Mouse (Mus musculus) ovary, adult 18-20 months (tissue): ENCODE results near the gene Crabp2.

Source experiments
- DNase-seq: peaks from one replicate; pipeline ENCODE4 v3.0.0; 2022; ENCODE audit warnings: low spot score, mixed read lengths

Gene Crabp2

GRCm38 (mm10) chr3:87927452-87927851, 21.0 kb upstream of the Crabp2 start:
- DNase-seq = no peak

DNA sequence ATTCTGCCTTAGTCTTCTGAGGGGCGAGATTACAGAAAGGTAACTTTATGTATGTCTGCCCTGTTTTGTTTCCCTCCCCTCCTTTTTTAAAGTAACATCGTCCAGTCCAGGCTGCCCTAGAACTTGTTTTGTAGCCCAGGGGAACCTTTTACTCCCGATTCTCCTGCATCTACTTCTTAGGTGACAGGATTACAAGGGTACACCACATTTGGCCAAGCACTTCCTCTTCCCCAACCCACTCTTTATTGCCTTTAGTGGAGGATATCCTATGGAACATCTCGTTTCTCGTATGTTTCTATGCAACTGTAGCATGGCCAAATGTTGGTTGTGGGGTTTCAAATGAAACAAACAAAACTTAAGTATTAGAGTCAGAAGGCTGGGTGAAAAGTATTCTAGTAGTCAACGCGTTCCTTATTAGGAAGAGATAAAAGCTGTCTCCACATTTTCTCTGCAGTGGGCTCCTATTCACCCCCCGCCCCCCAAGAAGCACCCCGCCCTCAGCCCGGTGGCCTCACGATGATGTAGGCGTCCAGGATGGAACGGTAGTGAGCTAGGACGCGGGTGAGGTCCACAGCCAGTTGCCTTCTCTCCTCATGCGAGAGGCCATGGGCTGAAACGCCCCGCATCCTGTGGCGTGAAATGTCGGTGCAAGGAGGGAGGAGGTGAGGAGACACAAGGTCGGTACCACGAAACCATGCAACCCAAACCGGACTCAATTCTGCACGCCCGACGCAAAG, 19.0 kb upstream of the Crabp2 start:
- no peak for DNase-seq

- DNase-seq = peak; percentile 96
These were observed 18.2 kb upstream of the Crabp2 start, which contains the start of the genes Isg20l2 and Rrnad1 for GRCm38 (mm10) chr3:87930078-87930795. Isg20l2 (plus strand) TSS chr3:87930314. Rrnad1 (minus strand) TSS chr3:87930717.

- DNase-seq = no peak
These were observed 14.4 kb upstream of the Crabp2 start for GRCm38 (mm10) chr3:87934026-87934425.

- DNase-seq = no peak
These were observed 14.0 kb upstream of the Crabp2 start for GRCm38 (mm10) chr3:87934501-87934900.

GRCm38 (mm10) chr3:87935201-87935600, 13.3 kb upstream of the Crabp2 start:
- no peak for DNase-seq

GRCm38 (mm10) chr3:87935776-87936175, 12.7 kb upstream of the Crabp2 start:
- peak; percentile 55 for DNase-seq

DNA sequence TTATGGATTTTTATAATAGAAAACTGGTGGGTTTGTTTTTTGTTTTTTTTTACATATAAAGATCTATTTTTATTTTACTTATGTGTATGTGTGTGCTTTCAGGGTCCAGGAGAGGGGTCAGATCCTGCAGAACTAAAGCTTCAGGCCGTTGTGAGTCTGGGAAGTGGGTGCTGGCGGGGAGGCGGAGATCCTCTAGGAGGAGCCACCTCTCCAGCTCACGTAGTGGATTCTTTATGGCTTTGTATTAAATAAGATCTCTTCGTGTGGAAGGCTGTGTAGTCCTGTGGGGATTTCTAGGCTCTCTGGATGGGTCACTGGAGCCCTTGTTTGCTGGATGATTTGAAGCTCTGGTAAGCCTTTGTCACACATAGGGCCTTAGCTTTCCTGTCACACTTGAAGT, 7.9 kb upstream of the Crabp2 start:
- no peak for DNase-seq

- DNase-seq = no peak
These were observed 6.0 kb upstream of the Crabp2 start for GRCm38 (mm10) chr3:87942471-87942870.

GRCm38 (mm10) chr3:87943586-87943985, 4.9 kb upstream of the Crabp2 start:
- no peak for DNase-seq

DNA sequence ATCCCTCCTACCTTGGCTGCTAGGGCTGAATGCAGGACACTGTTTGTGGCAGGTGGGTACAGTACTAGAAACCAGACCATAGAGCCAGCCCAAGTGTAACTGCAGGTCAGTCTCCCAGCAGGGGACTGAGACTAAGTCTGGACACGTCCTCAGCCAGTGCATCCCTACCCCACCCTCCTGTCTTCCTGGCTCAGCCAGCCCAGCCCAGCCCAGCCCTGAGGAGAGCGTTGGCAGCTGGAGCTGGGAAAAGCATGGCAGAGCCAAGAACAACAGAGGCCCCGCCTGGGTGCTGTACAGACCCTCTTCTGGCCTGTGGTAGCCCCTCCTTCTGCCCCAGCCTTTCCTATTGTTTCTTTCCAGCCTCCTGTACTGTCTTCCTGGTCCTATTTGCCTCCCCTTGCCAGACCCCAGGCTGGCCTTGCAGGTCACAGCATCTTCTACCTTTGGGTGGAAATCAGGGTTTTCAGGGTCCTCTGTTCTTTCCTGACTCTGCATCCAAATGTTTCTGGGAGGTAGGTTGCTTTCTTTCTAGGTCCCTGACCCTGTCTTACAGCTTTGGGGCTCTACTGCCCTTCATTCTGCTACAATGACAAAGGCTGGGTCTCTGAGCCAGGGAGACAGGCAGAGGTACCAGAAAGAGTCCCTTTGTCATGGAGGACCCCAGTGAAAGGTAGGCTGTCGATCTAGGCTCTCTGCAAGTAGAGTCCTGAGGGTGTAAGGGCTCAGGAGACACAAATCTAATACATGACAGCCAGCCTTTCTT, 3.4 kb upstream of the Crabp2 start:
- DNase-seq = no peak

DNA sequence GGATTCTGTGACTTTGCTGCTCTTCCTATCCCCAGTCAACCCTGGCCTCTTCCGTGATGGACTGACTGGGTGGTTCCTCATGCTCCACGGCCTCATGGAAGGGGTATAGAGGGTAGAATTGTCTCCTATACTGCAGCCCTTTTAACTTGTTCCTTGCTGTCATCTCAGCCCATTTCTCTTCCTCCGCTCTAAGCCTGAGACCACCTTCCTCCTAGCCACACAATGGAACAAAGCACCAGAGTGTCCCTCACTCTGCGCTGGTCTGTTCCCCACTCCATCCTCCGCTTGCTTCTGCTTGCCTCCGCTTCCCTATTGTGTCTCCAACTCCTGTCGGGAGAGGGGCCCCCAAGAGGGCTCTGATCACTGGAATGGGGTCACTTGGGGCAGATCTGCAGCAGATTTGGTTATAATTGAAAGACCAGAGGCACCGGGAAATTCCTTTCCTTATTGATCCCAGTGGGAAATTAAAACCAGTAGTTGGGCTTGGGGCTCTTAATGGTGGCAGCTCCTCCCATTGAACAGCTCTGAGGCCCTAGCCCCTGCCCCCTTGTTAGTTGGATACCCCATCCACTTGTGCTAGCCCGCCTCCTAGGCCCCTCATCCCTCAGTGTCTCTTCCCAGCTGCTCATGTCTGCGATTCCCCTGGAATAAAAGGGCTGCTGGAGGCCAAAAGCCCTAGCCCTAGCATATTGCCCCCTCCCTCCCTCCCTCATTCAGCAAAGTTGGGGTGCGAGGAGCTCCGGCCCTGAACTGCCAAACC, 2.5 kb upstream of the Crabp2 start:
- no peak for DNase-seq

DNA sequence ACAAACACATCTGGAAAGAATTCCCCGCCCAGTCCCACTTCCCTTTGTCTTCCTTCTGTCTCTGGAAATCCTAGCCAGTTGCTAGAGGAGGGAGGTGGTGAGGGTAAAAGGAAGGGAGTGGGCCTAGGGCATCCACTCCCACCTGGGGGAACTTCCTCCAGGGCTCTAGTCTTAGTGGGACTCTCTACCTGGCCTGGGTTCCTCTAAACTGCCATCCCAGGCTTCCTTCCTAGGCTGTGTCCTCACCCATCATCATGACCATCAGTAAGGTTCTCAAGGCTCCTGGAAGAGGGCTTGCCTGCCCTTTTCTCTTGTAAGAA, 2.0 kb upstream of the Crabp2 start:
- no peak for DNase-seq

DNA sequence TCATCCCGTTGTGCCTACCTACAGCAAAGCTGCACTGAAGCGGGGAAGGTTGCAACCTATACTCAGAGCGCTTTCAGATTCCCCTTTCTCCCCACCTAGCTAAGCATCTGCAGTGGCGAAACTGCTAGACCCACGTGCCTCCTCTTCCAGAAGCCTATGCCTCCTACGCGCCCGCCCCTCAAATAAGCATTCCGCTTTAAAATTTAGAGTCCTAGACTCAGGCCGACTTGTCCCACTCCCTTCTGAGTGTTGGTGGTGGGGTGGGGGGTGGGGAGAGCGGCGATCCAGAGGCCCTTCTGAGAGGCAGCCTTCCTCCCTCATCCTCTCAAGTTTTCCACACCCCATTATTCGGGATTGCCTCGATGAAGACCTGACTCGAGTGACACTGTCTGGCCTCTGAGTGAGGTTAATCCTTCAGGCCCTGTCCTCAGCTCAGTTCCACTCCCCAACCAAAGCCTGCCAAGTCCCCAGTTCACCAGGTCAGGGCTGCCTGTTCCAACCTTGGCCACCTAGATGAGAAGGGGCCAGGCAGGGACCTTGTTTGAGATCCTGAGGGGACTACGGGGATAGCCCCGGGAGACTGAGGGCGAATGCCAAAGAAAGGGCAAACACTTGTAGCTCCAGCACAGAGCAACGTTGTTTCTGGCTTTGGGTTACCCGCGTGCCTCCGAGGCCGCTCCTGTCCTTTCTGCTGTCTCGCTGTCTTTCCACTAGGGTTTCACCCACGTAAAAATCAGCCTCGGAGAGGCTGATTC, 1.2 kb upstream of the Crabp2 start:
- DNase-seq = no peak

- no peak for DNase-seq
These were observed 661 bp upstream of the Crabp2 start for GRCm38 (mm10) chr3:87947811-87948199.

- DNase-seq = no peak
These were observed 944 bp downstream of the Crabp2 start for GRCm38 (mm10) chr3:87949266-87949954.

DNA sequence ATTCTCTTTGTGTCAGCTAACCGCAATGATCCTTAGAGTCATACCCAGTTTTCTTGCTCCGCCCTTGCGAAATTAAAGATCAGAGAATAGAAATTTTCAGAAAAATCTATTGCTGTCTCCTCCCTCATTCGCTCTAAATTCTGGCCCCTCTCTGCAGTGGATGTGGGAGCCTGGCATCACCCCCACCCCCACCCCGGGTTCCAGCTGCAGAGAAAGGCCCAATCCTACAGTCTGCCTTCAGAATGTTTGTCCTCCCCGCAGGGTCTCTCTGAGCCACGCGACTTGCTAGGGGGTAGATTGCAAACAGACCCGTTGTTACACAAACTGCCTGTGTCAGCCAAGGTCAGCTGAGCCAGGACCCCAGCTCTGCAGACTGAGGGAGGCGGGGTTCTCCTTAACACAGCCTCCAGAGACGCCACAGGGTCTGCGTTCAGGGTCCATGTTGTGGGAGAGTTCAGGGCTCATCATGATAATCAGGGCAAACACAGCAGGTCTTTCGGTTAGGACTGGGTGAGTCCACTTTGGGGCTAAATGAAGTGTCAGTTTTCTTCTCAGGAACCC, 1.6 kb downstream of the Crabp2 start:
- no peak for DNase-seq

DNA sequence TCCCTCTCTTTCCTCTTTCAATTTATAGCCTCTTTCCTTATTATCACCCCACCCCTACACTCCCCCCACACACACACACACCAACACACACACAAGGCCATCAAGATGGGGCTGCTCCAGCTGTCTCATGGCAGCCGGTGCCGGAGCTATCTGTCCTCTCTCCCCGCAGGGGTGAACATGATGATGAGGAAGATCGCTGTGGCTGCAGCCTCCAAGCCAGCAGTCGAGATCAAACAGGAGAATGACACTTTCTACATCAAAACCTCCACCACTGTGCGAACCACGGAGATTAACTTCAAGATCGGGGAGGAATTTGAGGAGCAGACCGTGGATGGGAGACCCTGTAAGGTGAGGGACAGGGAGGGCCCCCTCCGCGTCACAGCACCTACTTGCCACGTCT, 3.5 kb downstream of the Crabp2 start:
- DNase-seq = no peak

- no peak for DNase-seq
These were observed 4.0 kb downstream of the Crabp2 start for GRCm38 (mm10) chr3:87952440-87952839.

DNA sequence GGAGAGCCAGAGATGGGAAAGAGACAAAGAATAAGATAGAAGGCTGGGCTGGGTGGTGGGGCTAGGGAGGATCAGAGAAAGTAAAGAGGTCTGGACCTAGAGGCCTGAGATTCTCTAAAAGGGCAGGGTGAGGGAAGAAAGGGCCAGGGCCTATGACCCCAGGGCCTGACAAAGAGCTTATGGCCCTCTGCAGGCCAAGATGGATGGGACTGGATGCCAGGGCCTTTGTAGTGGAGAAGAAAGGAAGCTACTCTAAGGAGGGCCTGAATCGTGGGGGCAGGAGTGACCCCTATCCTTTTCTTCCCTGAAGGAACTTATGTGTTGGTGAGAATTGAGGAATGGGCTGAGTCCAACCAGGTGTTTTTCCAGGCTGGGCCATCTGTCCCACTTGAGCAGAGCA, 9.6 kb downstream of the Crabp2 start:
- no peak for DNase-seq

DNA sequence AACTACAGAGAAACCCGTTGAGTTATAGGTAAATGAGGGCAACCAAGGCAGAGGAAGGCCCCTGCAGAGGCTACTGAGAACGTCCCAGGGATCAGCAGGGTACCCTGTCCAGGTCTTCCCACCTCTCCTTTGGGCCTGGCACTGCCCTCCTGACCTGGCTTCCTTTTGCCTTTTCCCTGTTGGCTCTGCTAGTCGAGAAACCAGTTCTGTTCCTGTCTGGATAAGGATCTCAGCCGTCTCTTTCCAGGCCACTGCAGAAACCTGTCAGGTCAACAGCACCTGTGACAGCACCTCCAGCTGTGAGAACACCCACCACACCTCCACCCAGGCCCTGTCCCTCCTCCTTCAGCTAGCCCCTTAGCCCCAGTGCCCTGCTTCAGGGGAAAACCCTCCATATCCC, 10.0 kb downstream of the Crabp2 start:
- DNase-seq = no peak
